Mouse (Mus musculus) gastrocnemius, postnatal 14 days (tissue): ENCODE results near the gene Prtg. TPM values are rescaled to one million over a fixed set of nuclear protein-coding genes. Genes with fewer than 3 reads are reported as not detected.

Experiments
- DNase-seq: peaks from one replicate; pipeline ENCODE4 v3.0.0; 2021; ENCODE audit warnings: mixed read lengths
- intact Hi-C: fragments of 180-260 bp; cut with DNase I; formaldehyde crosslinking; loops from one replicate; pipeline ENCODE4 v1.15.1; 2025; ENCODE audit warnings: low total_unique reads
- total RNA-seq, 2 experiments: library from RNA; stranded (reverse); gene quantifications; 2 replicates each; pipeline ENCODE4 v1.2.3; 2021

Prtg gene
- total RNA-seq, 2 experiments from 2014 or later = 0.45 to 0.80 TPM

GRCm38 (mm10) chr9:72889777-72890176 is 83.1 kb downstream of the Prtg start:
- intact Hi-C loops = no loop called here
- DNase-seq = no peak

- intact Hi-C loops = no loop called here
- DNase-seq = no peak
These were observed 83.9 kb downstream of the Prtg start for GRCm38 (mm10) chr9:72890499-72891085.

- intact Hi-C loops = no loop called here
- DNase-seq = no peak
These were observed 86.1 kb downstream of the Prtg start for GRCm38 (mm10) chr9:72892761-72893160.

GRCm38 (mm10) chr9:72894796-72895352 is 88.2 kb downstream of the Prtg start:
- DNase-seq = no peak
- intact Hi-C loops = no loop called here

- intact Hi-C loops = no loop called here
- DNase-seq = no peak
These were observed 95.4 kb downstream of the Prtg start for GRCm38 (mm10) chr9:72902057-72902456.

GRCm38 (mm10) chr9:72902611-72903010 is 95.9 kb downstream of the Prtg start:
- DNase-seq = no peak
- intact Hi-C loops = no loop called here

GRCm38 (mm10) chr9:72906693-72907103 is 100.0 kb downstream of the Prtg start:
- intact Hi-C loops = no loop called here
- DNase-seq = peak; percentile 32

- intact Hi-C loops = no loop called here
- no peak for DNase-seq
These were observed 104.7 kb downstream of the Prtg start for GRCm38 (mm10) chr9:72911381-72911780.

- intact Hi-C loops = no loop called here
- DNase-seq = no peak
These were observed 106.9 kb downstream of the Prtg start for GRCm38 (mm10) chr9:72913551-72913950.

- intact Hi-C loops = no loop called here
These were observed 109.1 kb downstream of the Prtg start for GRCm38 (mm10) chr9:72915728-72916127.

GRCm38 (mm10) chr9:72923068-72923467 is 116.4 kb downstream of the Prtg start:
- intact Hi-C loops = no loop called here
- no peak for DNase-seq

More at GRCm38 (mm10) chr9:72915728-72916127, 109.1 kb downstream of the Prtg start:
- DNase-seq = no peak

- intact Hi-C loops = no loop called here
- peak; percentile 65 for DNase-seq
These were observed 118.6 kb downstream of the Prtg start, which contains the start of gene Pygo1 for GRCm38 (mm10) chr9:72925021-72925934. Gene Pygo1 (plus strand): TSS chr9:72925645.

- intact Hi-C loops = no loop called here
These were observed 119.2 kb downstream of the Prtg start for GRCm38 (mm10) chr9:72925935-72926258.

GRCm38 (mm10) chr9:72931166-72931790 is 124.6 kb downstream of the Prtg start:
- intact Hi-C loops = no loop called here

More at GRCm38 (mm10) chr9:72925935-72926258, 119.2 kb downstream of the Prtg start:
- no peak for DNase-seq

GRCm38 (mm10) chr9:72935309-72935708 is 128.6 kb downstream of the Prtg start:
- no peak for DNase-seq
- intact Hi-C loops = no loop called here

More at GRCm38 (mm10) chr9:72931166-72931790, 124.6 kb downstream of the Prtg start:
- DNase-seq = no peak

- intact Hi-C loops = no loop called here
- DNase-seq = no peak
These were observed 129.6 kb downstream of the Prtg start for GRCm38 (mm10) chr9:72936301-72936700.

- intact Hi-C loops = no loop called here
- no peak for DNase-seq
These were observed 136.8 kb downstream of the Prtg start for GRCm38 (mm10) chr9:72943424-72943823.

- intact Hi-C loops = no loop called here
- DNase-seq = no peak
These were observed 137.6 kb downstream of the Prtg start for GRCm38 (mm10) chr9:72944286-72944685.

- no peak for DNase-seq
- intact Hi-C loops = no loop called here
These were observed 140.3 kb downstream of the Prtg start for GRCm38 (mm10) chr9:72947010-72947409.

- no peak for DNase-seq
- intact Hi-C loops = no loop called here
These were observed 142.9 kb downstream of the Prtg start for GRCm38 (mm10) chr9:72949572-72949971.
